ENCODE assay signal across 1 mouse cellular context in the genomic region with DNA sequence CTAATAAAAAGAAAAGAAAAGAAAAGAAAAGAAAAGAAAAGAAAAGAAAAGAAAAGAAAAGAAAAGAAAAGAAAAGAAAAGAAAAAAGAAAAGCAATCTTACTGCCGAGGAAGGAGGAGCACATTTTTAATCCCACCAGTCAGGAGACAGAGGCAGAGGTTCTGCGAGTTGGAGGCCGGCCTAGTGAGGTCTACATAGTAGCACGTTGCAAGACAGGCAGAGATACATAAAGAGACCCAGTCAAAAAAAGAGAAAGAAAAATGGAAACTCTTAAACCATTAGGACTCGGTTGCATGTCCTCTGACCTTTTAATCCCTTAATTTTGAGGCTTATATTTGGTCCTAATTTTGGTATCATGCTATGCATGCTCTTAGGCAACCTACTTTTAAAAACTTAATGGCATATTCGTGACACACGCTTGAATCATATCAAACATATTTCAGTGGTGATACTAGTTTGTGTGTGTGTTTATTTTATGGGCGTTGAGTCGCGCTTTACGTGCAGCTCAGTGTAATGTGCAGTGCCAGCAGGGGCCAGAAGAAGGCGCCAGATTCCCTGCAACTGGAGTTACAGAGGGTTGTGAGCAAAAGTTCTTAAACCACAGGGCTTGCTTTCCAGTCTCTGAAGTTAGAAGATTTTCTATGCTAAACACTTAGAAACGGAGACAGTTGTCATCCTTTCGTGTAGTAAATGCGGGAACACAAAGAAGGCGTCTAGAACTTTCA.
TF ChIP-seq lines count a peak whose summit lies in the region.

No protein-coding gene starts in this region.

TF ChIP-seq in MEL, 35 proteins besides CTCF, POLR2A, EP300 and RAD21 (continued from another document):
- TF ChIP-seq USF2 (IDR thresholded peaks at IDR 0.05; ENCODE audit: borderline replicate concordance in 1 of 2, insufficient read depth in 1 of 2, low read depth in 1 of 2, low read length in 2 of 2) = no peak
- no peak for TF ChIP-seq RCOR1 (IDR thresholded peaks at IDR 0.05; ENCODE audit: low read depth, low read length)
- TF ChIP-seq GATA1 (IDR thresholded peaks at IDR 0.05; ENCODE audit: low read depth, low read length) = no peak
- peak; percentile 65 for TF ChIP-seq ZC3H11A (IDR thresholded peaks at IDR 0.05; ENCODE audit: low read depth, low read length)
- TF ChIP-seq USF1 (IDR thresholded peaks at IDR 0.05; ENCODE audit: low read depth, low read length) = no peak
- peak; percentile 15; the same call in 1 of the 2 replicates for TF ChIP-seq MYC (IDR thresholded peaks at IDR 0.05; ENCODE audit: low read depth, low read length)
- TF ChIP-seq SIN3A (IDR thresholded peaks at IDR 0.05; ENCODE audit: low read length) = peak; percentile 87
- no peak for TF ChIP-seq ZMIZ1 (IDR thresholded peaks at IDR 0.05; ENCODE audit: low read depth, low read length)
- TF ChIP-seq NRF1 (IDR thresholded peaks at IDR 0.05; ENCODE audit: insufficient read depth, low read depth, low read length, poor library complexity, severe bottlenecking) = no peak
- no peak for TF ChIP-seq TBP (IDR thresholded peaks at IDR 0.05; ENCODE audit: low read depth, low read length)
- TF ChIP-seq MAZ (IDR thresholded peaks at IDR 0.05; ENCODE audit: low read depth, low read length) = no peak
- 0 out of 2 replicates have a peak, but pooled peaks have one; percentile 82 for TF ChIP-seq CHD1 (IDR thresholded peaks at IDR 0.05; ENCODE audit: low read depth, low read length)
- 0 out of 2 replicates have a peak, but pooled peaks have one; percentile 23 for TF ChIP-seq NELFE (IDR thresholded peaks at IDR 0.05; ENCODE audit: low read depth, low read length)
- TF ChIP-seq MXI1 (IDR thresholded peaks at IDR 0.05; ENCODE audit: low read depth, low read length) = peak; percentile 34
- no peak for TF ChIP-seq ZKSCAN1 (IDR thresholded peaks at IDR 0.05; ENCODE audit: low read depth, low read length)
